Mouse (Mus musculus) MEL (cell line): ENCODE results near the gene Zfp385b. TPM values are rescaled to one million over a fixed set of nuclear protein-coding genes. Genes with fewer than 3 reads are reported as not detected.

Source experiments
- DNase-seq: peaks from one replicate; pipeline ENCODE4 v3.0.0; 2011; ENCODE audit warnings: low read depth, low spot score
- H3K27ac ChIP-seq: 2 replicates; pipeline ENCODE4 v1.5.1; 2012; ENCODE audit warnings: low read depth, mild to moderate bottlenecking, control low read depth, low read length, moderate library complexity; ENCODE audit not compliant: control insufficient read depth
- H3K27me3 ChIP-seq, 2 experiments: fragments of 150-350 bp in 1 of 2; sonication (generic) in 1 of 2; 2 replicates each; pipeline ENCODE4 v1.6.1; 2012; ENCODE audit warnings: low read length in 2 of 2, mild to moderate bottlenecking in 2 of 2, improper control_type of control experiment in 1 of 2, moderate library complexity in 1 of 2; ENCODE audit not compliant: insufficient read depth in 2 of 2, control insufficient read depth in 1 of 2
- H3K36me3 ChIP-seq, 2 experiments: 2 replicates each; pipeline ENCODE4 v1.6.1; 2012 to 2014; ENCODE audit warnings: low read length in 2 of 2, improper control_type of control experiment in 1 of 2, inconsistent platforms in 1 of 2, mild to moderate bottlenecking in 1 of 2; ENCODE audit not compliant: insufficient read depth in 2 of 2, control insufficient read depth in 1 of 2
- H3K4me1 ChIP-seq, 2 experiments: fragments of 150-350 bp in 1 of 2; sonication (generic) in 1 of 2; 2 replicates each; pipeline ENCODE4 v1.6.1; 2012; ENCODE audit warnings: low read length in 2 of 2, improper control_type of control experiment in 1 of 2, mild to moderate bottlenecking in 1 of 2; ENCODE audit not compliant: insufficient read depth in 2 of 2, control insufficient read depth in 1 of 2
- H3K4me3 ChIP-seq, 2 experiments: fragments of 150-350 bp in 1 of 2; sonication (generic) in 1 of 2; 2 replicates each; pipeline ENCODE4 v1.5.1; 2012; ENCODE audit warnings: low read depth in 2 of 2, low read length in 2 of 2, mild to moderate bottlenecking in 2 of 2, moderate library complexity in 2 of 2, control low read depth in 1 of 2, improper control_type of control experiment in 1 of 2; ENCODE audit not compliant: control insufficient read depth in 1 of 2, insufficient read depth in 1 of 2
- H3K79me2 ChIP-seq: 2 replicates; pipeline ENCODE4 v1.6.1; 2012; ENCODE audit warnings: mild to moderate bottlenecking, low read length, moderate library complexity; ENCODE audit not compliant: control insufficient read depth, poor library complexity, insufficient read depth
- H3K9ac ChIP-seq: 2 replicates; pipeline ENCODE4 v1.6.1; 2012; ENCODE audit warnings: low read depth, mild to moderate bottlenecking, control low read depth, low read length, moderate library complexity; ENCODE audit not compliant: control insufficient read depth, poor library complexity, severe bottlenecking
- H3K9me3 ChIP-seq: fragments of 150-350 bp; sonication (generic); replicated peaks from 2 replicates; pipeline ENCODE4 v1.6.1; 2012; ENCODE audit warnings: mild to moderate bottlenecking, low read length, improper control_type of control experiment, moderate library complexity; ENCODE audit not compliant: insufficient read depth
- CHD1 ChIP-seq: IDR thresholded peaks from 2 replicates; pipeline ENCODE4 v1.6.1; 2012; ENCODE audit warnings: low read depth, mild to moderate bottlenecking, inconsistent platforms, low read length, improper control_type of control experiment
- E2F4 ChIP-seq: IDR thresholded peaks from 2 replicates; pipeline ENCODE4 v1.6.1; 2011; ENCODE audit warnings: low read depth, low read length, improper control_type of control experiment, borderline replicate concordance
- ELF1 ChIP-seq: IDR thresholded peaks from 2 replicates; pipeline ENCODE4 v1.6.1; 2014; ENCODE audit warnings: low read depth, mild to moderate bottlenecking, inconsistent platforms, low read length, improper control_type of control experiment, moderate library complexity
- EP300 ChIP-seq, 2 experiments: IDR thresholded peaks; 2 replicates each; pipeline ENCODE4 v1.6.1; 2011; ENCODE audit warnings: improper control_type of control experiment in 2 of 2, low read length in 2 of 2, low read depth in 1 of 2, mild to moderate bottlenecking in 1 of 2
- ETS1 ChIP-seq: IDR thresholded peaks from 2 replicates; pipeline ENCODE4 v1.6.1; 2012; ENCODE audit warnings: low read depth, mild to moderate bottlenecking, inconsistent platforms, low read length, improper control_type of control experiment, moderate library complexity
- GATA1 ChIP-seq: IDR thresholded peaks from 2 replicates; pipeline ENCODE4 v1.6.1; 2011; ENCODE audit warnings: low read depth, low read length, improper control_type of control experiment
- JUND ChIP-seq: IDR thresholded peaks from 2 replicates; pipeline ENCODE4 v1.6.1; 2011; ENCODE audit warnings: low read depth, mild to moderate bottlenecking, improper control_type of control experiment, low read length
- MAZ ChIP-seq: IDR thresholded peaks from 2 replicates; pipeline ENCODE4 v1.6.1; 2012; ENCODE audit warnings: low read depth, mild to moderate bottlenecking, inconsistent platforms, low read length, improper control_type of control experiment
- MEF2A ChIP-seq: IDR thresholded peaks from 2 replicates; pipeline ENCODE4 v1.6.1; 2014; ENCODE audit warnings: low read depth, mild to moderate bottlenecking, inconsistent platforms, low read length, improper control_type of control experiment; ENCODE audit not compliant: poor library complexity, insufficient replicate concordance, severe bottlenecking; ENCODE audit errors: extremely low read depth
- MYB ChIP-seq: IDR thresholded peaks from 2 replicates; pipeline ENCODE4 v1.6.1; 2011; ENCODE audit warnings: mild to moderate bottlenecking, low read depth, low read length, improper control_type of control experiment
- NRF1 ChIP-seq: IDR thresholded peaks from 2 replicates; pipeline ENCODE4 v1.6.1; 2014; ENCODE audit warnings: low read depth, mild to moderate bottlenecking, inconsistent platforms, low read length, improper control_type of control experiment, moderate library complexity; ENCODE audit not compliant: poor library complexity, insufficient read depth, severe bottlenecking
- POLR2AphosphoS2 ChIP-seq: IDR thresholded peaks from 2 replicates; pipeline ENCODE4 v1.6.1; 2011; ENCODE audit warnings: low read length, improper control_type of control experiment
- POLR2AphosphoS5 ChIP-seq: IDR thresholded peaks from 2 replicates; pipeline ENCODE4 v1.6.1; 2012; ENCODE audit warnings: low read depth, borderline replicate concordance, mild to moderate bottlenecking, inconsistent platforms, low read length, moderate library complexity, mixed read lengths
- RCOR1 ChIP-seq: IDR thresholded peaks from 2 replicates; pipeline ENCODE4 v1.6.1; 2012; ENCODE audit warnings: low read depth, mild to moderate bottlenecking, inconsistent platforms, low read length, improper control_type of control experiment
- SIN3A ChIP-seq: IDR thresholded peaks from 2 replicates; pipeline ENCODE4 v1.6.1; 2012; ENCODE audit warnings: low read length, improper control_type of control experiment, inconsistent platforms
- SMC3 ChIP-seq: IDR thresholded peaks from 2 replicates; pipeline ENCODE4 v1.6.1; 2011; ENCODE audit warnings: low read depth, low read length, improper control_type of control experiment
- TAL1 ChIP-seq: IDR thresholded peaks from 2 replicates; pipeline ENCODE4 v1.6.1; 2012; ENCODE audit warnings: mild to moderate bottlenecking, inconsistent platforms, low read length, moderate library complexity, mixed read lengths
- TBP ChIP-seq: IDR thresholded peaks from 2 replicates; pipeline ENCODE4 v1.8.0; 2011; ENCODE audit warnings: low read depth, low read length, improper control_type of control experiment
- TCF12 ChIP-seq: IDR thresholded peaks from 2 replicates; pipeline ENCODE4 v1.6.1; 2014; ENCODE audit warnings: low read depth, mild to moderate bottlenecking, inconsistent platforms, low read length, improper control_type of control experiment, moderate library complexity
- UBTF ChIP-seq: IDR thresholded peaks from 2 replicates; pipeline ENCODE4 v1.6.1; 2012; ENCODE audit warnings: low read depth, mild to moderate bottlenecking, inconsistent platforms, low read length, improper control_type of control experiment, moderate library complexity, borderline replicate concordance; ENCODE audit not compliant: insufficient read depth
- USF1 ChIP-seq: IDR thresholded peaks from 2 replicates; pipeline ENCODE4 v1.6.1; 2014; ENCODE audit warnings: low read depth, mild to moderate bottlenecking, inconsistent platforms, low read length, improper control_type of control experiment, moderate library complexity
- USF2 ChIP-seq, 2 experiments: IDR thresholded peaks; 2 replicates each; pipeline ENCODE4 v1.6.1; 2011 to 2012; ENCODE audit warnings: improper control_type of control experiment in 2 of 2, low read length in 2 of 2, borderline replicate concordance in 1 of 2, inconsistent platforms in 1 of 2, low read depth in 1 of 2, mild to moderate bottlenecking in 1 of 2; ENCODE audit not compliant: insufficient read depth in 1 of 2
- ZC3H11A ChIP-seq: IDR thresholded peaks from 2 replicates; pipeline ENCODE4 v1.6.1; 2012; ENCODE audit warnings: low read depth, mild to moderate bottlenecking, inconsistent platforms, low read length, improper control_type of control experiment
- ZNF384 ChIP-seq: IDR thresholded peaks from 2 replicates; pipeline ENCODE4 v1.6.1; 2012; ENCODE audit warnings: low read depth, mild to moderate bottlenecking, inconsistent platforms, low read length, improper control_type of control experiment
- polyA plus RNA-seq, 2 experiments: library from polyadenylated mRNA; stranded (reverse) in 1 of 2; unstranded in 1 of 2; fragments of >175 nt in 1 of 2; fragments of >200 nt in 1 of 2; gene quantifications; 2 replicates each; pipeline versions ENCODE4 v1.2.1 to v1.2.4; 2012; ENCODE audit warnings: low replicate concordance in 2 of 2, low read depth in 1 of 2; ENCODE audit not compliant: insufficient read length in 2 of 2, insufficient read depth in 1 of 2, missing spikeins in 1 of 2
- total RNA-seq: library from RNA; depleted of rRNA; stranded (reverse); fragments of 300-350 nt; gene quantifications from 2 replicates; pipeline ENCODE4 v1.2.3, GENCODE M21; 2012

The Zfp385b gene
- total and polyA plus RNA-seq, 3 experiments: not detected

DNA sequence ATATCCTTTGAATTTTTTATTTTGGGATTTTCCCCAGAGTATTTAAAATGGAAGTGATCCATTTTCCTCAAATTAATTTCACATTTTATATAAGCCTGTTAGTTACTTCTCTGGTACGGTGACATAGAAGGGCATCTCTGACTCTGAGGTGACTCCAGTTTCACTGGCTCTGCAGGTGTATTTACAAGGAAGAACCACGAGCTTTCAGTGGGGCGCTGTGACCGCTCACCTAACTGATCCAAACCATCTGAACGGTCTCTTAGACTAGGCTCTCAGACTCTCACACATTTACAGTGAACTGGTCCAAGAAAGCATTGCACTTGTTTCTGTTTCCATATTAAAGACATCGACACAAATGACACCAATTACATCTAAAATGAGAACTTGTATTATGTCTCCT, 361.0 kb downstream of the Zfp385b start:
- no peaks in the 10 kb centered on the region for H3K4me1 ChIP-seq
- no peaks in the 10 kb centered on the region for H3K36me3 ChIP-seq
- no peak for DNase-seq
- TF ChIP-seq CHD1 (no peak), TAL1 (no peak), EP300 (IDR thresholded peaks at IDR 0.05; ENCODE audit: low read depth in 1 of 2, low read length in 2 of 2) (no peak), TBP (no peak), TCF12 (no peak), USF1 (no peak), POLR2AphosphoS2 (no peak), NRF1 (no peak), SMC3 (no peak), UBTF (no peak), E2F4 (no peak), GATA1 (no peak), SIN3A (no peak), MEF2A (no peak)
- no peak overlapping the region for H3K9ac ChIP-seq
- H3K27me3 ChIP-seq: no peaks in the 10 kb centered on the region
- H3K4me3 ChIP-seq: no peak overlapping the region
- no peaks in the 10 kb centered on the region for H3K9me3 ChIP-seq
- H3K27ac ChIP-seq: no peak overlapping the region
- no peaks in the 10 kb centered on the region for H3K79me2 ChIP-seq

DNA sequence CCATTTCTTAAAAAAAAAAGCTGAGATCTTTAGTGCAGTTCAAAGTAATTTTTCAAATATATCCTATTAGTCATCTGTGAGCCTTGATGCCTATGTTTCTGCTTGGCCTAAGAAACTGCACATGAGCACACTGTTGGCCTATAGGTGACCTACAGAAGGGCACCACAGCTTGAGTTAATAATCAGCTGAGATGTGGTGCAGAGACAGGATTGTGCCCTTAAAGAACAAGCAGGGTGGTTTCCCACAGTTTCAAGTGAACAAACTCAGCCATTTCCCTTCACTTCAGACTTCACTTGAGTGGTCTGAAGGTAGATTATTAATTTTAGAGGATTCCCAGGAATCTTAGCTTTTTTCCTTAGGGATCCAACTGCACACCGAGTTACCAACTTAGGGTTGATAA, 362.3 kb downstream of the Zfp385b start:
- no peak overlapping the region for H3K9ac ChIP-seq
- TF ChIP-seq UBTF (no peak), EP300 (IDR thresholded peaks at IDR 0.05; ENCODE audit: low read depth in 1 of 2, low read length in 2 of 2) (no peak), ELF1 (no peak), POLR2AphosphoS5 (no peak), MAZ (no peak), SIN3A (no peak), MEF2A (no peak), USF1 (no peak), TAL1 (no peak), ZC3H11A (no peak), USF2 (IDR thresholded peaks at IDR 0.05; ENCODE audit: borderline replicate concordance in 1 of 2, insufficient read depth in 1 of 2, low read depth in 1 of 2, low read length in 2 of 2) (no peak), ETS1 (no peak), NRF1 (no peak), RCOR1 (no peak), MYB (no peak), ZNF384 (no peak), JUND (no peak), CHD1 (no peak)
- H3K9me3 ChIP-seq: no peaks in the 10 kb centered on the region
- H3K4me1 ChIP-seq: no peaks in the 10 kb centered on the region
- no peaks in the 10 kb centered on the region for H3K36me3 ChIP-seq
- H3K27ac ChIP-seq: no peak overlapping the region
- H3K27me3 ChIP-seq: no peaks in the 10 kb centered on the region
- no peak overlapping the region for H3K4me3 ChIP-seq
- no peak for DNase-seq
- no peaks in the 10 kb centered on the region for H3K79me2 ChIP-seq
